Mouse (Mus musculus) thymus, postnatal 14 days (tissue): ENCODE measurements around the gene Dffb.

ENCODE experiments used
- DNase-seq: peaks from one replicate; pipeline ENCODE4 v3.0.0; 2021

Dffb gene

DNA sequence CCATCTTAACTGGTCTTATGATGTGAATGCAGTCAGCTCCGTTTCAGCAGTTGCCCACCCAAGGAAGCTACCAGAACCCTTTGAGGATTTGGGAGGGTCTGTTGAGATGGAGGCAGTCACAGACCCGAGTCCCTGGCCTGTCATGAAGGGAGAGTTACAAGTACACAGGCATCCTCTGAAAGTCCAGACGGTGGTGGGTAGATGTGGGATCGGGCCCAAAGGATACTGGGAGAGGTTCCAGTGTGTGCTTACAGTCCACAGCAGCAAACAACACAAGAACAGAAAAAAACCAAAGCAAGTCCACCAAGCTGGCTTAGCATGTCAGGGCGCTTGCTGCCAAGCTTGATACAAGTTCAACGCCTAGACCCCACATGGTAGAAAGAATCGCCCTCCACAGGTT is 12.3 kb downstream of the Dffb start:
- DNase-seq = no peak

DNA sequence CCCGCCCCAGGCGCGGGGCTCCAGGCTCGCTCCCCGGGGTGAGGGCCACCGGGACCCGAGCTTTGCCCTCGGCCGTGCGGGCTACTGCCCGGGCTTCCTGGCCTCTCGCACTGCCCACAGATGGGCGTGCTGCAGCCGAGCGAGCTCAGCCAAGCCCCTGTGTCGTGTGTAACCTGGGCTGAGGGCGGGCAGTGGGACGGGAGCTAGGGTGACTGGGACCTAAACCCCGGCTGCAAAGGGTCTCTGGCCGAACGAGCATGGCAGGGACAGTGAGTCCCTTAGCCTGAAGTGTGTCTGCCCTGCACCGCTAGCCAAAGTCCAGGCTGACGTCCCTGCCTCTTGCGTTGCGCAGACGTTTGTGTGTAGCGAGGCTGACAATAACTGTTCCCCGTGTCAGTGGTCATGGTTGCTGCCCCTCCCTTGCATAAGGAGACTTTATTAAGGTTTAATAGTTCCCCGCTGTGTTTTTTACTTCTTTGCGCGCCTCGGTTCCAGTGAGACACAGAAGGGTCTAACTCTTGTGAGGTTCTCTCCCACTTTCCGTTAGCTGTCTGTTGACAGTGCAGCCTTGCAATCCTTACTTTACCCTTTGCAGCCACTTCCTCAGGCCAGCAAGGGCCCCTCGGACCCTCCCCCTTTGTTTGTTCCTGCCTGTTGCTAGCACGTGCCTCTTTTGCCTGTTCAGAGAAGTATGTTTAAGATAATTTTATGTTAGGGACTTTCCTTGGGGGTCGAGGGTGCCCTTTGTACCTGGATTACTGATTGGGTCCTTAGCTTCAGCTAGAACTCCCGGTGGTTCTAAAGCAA is 17.3 kb downstream of the Dffb start:
- DNase-seq = peak; percentile 29

DNA sequence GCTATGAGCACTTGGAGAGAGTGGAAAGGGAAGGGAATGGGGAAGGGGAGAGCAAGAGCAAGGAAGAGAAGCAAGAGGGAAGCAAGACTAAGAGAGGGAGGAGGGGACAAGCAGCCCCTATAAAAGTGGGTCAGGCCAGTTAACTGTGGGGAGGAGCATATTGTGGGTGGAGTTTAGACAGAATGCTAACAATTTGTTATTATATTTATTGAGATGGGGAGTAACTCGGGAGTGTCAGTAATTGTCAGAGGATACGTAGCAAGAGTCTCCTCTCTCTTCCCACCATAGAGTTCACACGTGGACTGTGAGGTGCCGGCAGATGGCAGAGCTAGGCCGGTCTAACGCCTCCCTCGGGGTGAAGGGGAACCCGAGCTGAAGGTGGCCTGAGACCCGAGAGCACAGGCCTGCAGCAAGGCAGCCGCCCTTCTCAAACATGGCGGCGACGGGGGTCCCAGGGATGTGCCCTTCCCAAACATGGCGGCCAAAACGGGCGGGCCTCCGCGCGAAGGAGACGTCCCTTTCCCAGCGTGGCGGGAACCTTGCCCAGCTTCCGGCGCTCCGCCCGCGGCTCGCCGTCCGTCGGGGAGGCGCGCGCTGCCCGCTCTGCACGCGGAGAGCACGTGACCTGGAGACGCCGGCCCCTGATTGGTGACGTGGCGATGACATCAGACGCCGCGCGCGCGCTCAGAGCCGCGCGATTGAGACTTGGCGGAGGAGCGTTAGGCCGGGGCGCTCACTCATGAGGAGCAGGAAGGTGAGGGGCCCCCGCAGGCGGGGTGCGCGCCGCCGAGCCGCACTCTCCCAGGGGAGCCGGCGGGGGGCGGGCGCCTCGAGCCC is 18.1 kb downstream of the Dffb start, which contains the start of gene A430005L14Rik:
Gene A430005L14Rik (plus strand): TSS at position 669 of the 837 bp plus-strand sequence.
- peak; percentile 98 for DNase-seq

DNA sequence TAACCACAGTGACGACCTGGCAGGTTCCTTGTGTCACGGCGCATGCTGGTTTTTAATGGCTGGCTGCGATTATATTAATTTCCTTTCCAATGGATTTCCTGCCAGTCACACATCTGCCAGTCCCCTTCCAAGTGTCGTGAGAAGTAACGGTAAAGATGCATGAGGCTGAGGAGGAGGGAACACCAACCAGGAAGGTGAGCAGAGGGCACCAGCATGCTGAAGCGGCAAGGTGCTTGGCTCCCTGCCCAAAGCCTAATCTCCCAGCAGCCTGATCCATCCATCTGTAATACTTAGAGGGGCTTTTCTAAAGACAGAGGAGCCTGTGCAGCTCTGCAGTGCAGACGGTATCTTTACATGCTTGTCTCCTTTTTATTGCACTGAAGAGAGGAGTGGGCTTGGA is 19.3 kb downstream of the Dffb start:
- DNase-seq = no peak

DNA sequence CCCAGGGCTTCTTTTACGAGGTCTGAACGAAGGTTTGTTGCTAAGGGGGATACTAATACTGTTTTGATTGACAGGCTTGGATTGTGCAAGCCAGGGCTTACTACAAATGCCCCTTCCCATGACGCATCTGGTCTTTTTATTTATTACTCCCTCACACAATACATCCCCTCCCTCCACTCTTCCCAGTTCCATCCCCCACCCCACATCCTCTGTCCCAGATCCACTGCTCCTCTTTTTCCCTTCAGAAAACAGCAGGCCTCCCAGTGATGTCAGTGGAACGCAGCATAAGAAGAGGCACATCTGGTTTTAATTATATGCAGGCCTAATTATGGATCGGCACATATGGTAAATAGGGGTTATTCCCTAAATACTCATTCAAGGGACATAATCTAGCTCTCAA is 23.2 kb downstream of the Dffb start:
- no peak for DNase-seq

DNA sequence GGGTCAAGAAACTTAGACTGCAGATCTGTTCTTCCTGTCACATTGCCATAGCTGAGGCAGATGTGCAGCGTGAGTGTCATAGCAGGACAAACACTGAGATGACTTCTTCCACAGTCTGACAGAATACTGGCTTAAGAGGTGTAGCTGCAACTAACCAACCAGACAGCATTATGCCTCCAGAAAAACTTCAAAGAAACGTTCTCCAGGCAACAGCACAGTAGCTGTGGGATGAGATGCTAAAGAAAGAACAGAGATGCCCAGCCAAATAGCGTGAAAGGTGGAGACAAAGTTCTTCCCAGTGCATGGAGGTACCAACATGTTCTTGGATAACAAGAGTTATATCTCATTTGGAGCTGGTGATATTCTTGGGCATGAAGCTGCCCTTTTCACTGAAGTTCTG is 23.8 kb downstream of the Dffb start:
- no peak for DNase-seq

DNA sequence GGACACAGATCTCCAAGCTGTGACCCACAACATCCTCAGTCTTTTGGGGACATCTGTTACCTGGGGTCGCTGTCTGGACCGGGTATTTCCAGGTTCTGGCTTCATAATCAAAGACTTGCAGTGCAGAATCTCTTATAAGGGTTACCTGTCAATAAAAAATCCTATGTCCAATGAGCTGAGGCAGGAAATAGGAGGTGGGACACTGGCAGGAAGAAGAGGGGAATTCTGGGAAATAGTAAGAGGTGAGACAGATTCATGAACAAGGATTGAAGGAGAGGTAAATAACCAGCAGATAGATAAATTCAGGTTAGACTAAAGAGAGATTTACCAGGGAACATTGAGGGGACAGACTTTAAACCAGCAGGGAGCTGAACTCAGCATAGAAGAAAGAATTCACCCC is 24.6 kb downstream of the Dffb start:
- no peak for DNase-seq

DNA sequence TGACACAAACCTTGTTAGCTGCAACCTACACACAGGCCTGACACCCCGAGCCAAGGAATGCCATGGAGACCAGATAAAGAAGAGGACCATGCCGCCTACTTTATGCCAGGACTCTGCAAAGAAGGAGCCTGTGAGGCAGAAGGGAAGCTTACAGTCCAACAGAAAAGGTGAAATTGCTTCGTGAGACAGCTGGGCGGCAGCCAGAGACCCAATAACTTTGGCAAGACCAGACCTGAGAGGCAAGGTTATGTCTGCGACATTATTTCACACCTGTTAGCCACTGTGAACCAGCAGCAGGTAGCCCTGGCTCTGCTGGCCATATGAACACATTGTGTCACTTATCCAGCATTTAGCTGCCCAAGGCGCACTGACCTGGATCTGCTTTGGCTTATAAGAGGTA is 29.2 kb downstream of the Dffb start:
- no peak for DNase-seq

DNA sequence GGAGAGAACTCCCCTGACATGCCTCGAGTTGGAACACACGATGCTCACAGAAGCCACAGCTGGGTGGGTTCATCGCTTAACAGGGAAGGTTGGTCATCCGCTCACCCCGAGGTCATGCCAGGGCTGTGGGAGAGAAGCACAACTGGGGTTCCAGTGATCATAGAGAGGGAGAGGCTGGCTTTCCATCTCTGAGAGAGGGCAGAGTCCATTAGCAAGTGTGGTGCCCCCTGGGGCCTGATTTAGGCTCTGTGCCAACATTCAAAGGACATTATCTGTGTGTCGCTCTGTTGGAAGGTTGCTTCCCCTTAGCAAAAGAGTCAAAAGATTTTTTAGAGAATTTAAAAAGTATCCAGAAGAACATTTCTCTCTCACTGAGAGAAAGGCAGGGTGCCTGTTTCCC is 30.7 kb downstream of the Dffb start:
- no peak for DNase-seq

DNA sequence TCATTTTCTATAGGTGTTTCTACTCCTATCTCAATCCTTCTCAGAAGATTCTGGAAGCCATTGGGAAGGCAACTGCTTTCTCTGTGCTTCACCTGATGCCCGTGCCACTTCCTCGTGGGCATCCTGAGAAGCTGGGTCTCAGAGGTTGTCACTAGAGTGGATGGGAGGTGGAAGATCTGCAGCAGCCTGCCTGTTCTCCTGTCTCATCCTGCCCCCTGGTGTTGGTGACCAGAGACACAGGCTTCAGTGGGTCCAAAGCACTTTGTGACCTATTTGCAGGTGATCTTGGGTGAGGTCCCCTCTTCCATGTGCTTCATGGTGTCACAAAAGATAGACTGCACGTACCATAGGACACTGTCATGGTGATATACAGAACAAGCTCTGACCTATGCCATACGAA is 31.7 kb downstream of the Dffb start:
- peak; percentile 22 for DNase-seq

DNA sequence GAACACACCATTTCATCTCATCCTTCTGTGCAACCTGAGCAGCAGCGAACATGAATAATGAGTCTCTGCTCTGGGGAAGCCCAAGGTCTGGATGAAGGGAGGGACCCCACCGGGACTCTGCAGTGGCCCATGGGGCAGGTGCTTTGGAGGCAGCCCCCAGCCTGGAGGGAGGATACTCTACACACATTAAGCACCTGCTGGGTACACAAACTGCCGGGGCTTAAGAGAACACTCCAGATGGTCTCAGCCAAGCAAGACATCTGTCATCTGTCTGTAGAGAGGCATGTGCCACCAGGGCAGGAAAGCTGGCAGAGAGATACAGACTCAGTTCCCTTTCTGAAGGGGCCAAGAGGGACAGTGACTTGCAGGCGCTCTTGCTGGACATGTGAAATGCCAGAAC is 45.0 kb downstream of the Dffb start:
- DNase-seq = no peak

DNA sequence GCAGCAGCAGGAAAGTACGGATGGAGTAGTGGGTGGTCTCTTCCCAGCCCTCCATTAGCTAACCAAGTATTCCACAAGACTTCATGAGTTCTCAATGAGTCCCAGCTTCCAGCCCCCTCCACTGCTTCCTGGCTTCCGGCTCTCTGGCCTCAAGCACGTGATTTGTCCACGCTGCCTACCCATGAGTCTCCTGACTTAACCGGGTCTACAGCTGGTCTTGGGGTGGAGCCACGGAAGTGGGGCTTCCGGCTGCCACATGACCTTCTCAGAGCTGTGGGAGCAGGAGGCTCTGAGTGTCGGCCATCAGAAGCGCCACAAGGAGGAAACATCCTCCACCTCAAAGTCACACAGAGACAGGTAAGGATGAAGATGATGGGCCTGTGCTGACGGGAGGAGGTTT is 45.5 kb downstream of the Dffb start:
- no peak for DNase-seq

DNA sequence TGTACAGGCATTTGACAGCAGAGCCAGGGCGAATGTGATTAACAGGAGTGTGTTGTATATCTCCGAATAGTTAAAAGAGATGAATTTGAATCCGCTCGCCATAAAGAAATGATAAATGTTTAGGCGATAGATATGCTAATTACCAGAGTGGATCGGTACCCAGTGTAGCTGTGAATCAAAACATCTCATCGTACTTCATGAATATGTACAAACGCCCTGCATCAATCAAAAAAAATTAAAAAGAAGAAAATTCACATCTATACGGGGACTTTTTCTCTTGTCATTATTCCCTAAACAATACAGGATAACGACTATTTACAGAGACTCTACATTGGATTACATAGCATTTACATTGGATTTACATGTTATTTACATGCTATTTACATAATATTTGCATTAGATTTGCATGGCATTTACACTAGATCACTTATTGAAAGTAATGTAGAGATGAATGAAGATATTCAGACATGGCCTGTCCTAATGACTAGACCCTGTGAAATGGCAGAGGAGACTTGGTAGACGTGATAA is 46.1 kb downstream of the Dffb start:
- no peak for DNase-seq

DNA sequence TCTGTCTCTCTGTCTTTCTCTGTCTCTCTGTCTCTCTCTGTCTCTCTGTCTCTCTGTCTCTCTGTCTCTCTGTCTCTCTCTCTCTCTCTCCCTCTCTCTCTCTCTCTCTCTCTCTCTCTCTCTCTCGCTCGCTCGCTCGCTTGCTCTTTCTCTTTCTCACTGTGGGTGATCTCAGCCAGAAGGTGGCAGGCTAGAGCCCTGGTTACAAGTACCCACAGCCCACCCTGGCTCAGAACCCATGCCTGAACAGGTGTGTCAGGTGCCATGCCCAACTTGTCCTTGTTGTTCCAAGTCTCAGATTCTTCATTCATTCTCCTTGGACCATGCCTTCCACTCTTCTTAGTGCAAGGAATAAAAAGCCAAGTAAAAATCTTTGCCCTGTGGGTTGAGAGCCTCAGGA is 52.8 kb downstream of the Dffb start:
- peak; percentile 22 for DNase-seq

DNA sequence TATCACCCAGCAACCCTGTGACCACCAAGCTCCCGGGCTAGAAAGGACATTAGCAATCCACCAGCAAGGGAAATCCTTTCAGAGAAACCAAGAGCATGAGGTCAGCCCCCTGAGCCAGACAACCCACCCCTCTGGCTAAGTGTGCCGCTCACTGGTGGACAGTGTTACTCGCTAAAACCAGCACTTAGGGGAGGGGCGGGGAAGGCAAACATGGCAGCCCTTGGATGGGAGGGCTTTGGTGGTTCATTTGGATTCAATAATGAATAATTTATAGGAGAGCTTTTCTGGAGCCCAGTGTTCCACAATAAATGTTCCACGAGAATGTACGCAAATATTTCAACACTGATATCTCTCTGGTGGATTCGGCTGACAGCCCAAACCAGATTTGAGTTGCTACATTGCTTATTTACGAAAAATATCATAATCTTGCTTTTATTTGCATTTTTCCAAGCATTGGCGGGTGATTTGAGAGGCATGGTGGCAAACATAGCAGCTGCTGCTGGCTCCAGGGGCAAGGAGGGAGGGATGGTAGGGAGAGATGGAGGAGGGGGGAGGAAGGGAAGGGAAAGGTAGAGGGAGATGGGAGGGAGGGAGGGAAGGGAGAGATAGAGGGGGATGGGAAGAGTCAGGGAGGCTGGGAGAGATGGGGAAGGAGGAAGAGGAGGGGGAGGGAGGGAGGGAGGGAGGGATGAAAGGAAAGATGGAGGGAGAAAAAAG is 54.3 kb downstream of the Dffb start:
- no peak for DNase-seq

DNA sequence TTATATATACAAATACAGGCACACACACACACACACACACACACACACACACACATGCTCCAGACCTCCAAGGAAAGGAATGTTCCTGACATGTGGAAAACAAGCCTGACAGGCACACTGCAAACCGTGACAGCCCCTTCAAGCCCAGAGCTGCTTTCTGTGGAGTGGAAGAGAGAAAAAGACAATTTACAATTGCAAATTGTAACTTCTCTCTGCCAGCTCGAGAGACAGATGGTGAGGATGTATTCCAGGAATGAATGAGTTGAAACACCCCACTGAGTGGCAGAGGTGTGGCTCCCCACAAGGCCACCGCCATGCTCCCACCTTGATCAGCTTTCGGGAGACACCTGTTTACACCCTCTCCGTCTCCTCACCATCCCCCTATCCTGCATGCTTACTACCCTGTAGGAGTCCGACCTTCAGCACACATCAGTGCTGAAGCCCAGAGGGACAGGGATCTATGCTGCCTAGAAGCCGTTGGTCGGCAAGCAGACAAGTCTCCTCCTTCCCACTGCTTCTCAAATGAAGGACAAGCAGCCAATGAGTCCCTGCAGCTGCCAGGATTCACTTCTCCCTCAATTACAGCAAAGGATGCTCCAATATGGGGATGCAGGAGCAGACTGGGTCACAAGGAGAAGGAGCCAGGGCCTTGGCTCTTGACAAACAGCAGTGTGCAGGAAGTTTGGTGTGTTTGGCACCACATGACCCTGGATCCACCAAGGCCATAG is 57.0 kb downstream of the Dffb start:
- no peak for DNase-seq
